Mouse (Mus musculus) hindbrain, embryonic 11.5 days (tissue): ENCODE data around the gene Cmtm3. TPM values are rescaled to one million over a fixed set of nuclear protein-coding genes. Genes with fewer than 3 reads are reported as not detected.

Source experiments
- ATAC-seq: fragments of 200-750 bp; cut with Nextera tagmentation; 2 replicates; pipeline ENCODE4 v1.8.0; 2017; ENCODE audit warnings: mild to moderate bottlenecking, moderate TSS enrichment, moderate library complexity; ENCODE audit not compliant: low FRiP score
- DNase-seq: peaks from one replicate; pipeline ENCODE4 v3.0.0-alpha.2; 2015; ENCODE audit warnings: low spot score
- H3K27ac ChIP-seq: fragments of 300-500 bp; sonication (generic); 2 replicates; pipeline ENCODE4 v1.5.1; 2014; ENCODE audit warnings: mild to moderate bottlenecking, low read depth, low read length
- H3K27me3 ChIP-seq: fragments of 300-500 bp; sonication (generic); 2 replicates; pipeline ENCODE4 v1.6.1; 2014; ENCODE audit warnings: mild to moderate bottlenecking, low read length, moderate library complexity, mixed read lengths; ENCODE audit not compliant: control insufficient read depth, insufficient read depth
- H3K36me3 ChIP-seq: fragments of 300-500 bp; sonication (generic); 2 replicates; pipeline ENCODE4 v1.6.1; 2014; ENCODE audit warnings: mild to moderate bottlenecking, low read length, moderate library complexity, mixed read lengths; ENCODE audit not compliant: control insufficient read depth, insufficient read depth
- H3K4me1 ChIP-seq: fragments of 300-500 bp; sonication (generic); replicated peaks from 2 replicates; pipeline ENCODE4 v1.6.1; 2014; ENCODE audit warnings: low read length, mixed read lengths; ENCODE audit not compliant: control insufficient read depth, insufficient read depth
- H3K4me2 ChIP-seq: fragments of 300-500 bp; sonication (generic); replicated peaks from 2 replicates; pipeline ENCODE4 v1.6.1; 2014; ENCODE audit warnings: mild to moderate bottlenecking, low read depth, low read length
- H3K4me3 ChIP-seq: fragments of 300-500 bp; sonication (generic); 2 replicates; pipeline ENCODE4 v1.5.1; 2014; ENCODE audit warnings: low read depth, low read length
- H3K9ac ChIP-seq: fragments of 300-500 bp; sonication (generic); 2 replicates; pipeline ENCODE4 v1.6.1; 2014; ENCODE audit warnings: low read depth, low read length
- H3K9me3 ChIP-seq: fragments of 300-500 bp; sonication (generic); 2 replicates; pipeline ENCODE4 v1.6.1; 2016; ENCODE audit warnings: low read length; ENCODE audit not compliant: control insufficient read depth
- WGBS: fragments of 180-500 bp; shearing (Covaris S2); extraction: QIAGEN DNeasy Blood & Tissue Kit; methylation state at CpG from one replicate; pipeline ENCODE4 v1.1.7; 2014; 5-methylcytosine and 5-hydroxymethylcytosine counted together
- polyA plus RNA-seq: library from polyadenylated mRNA; unstranded; fragments of >200 nt; fragmentation: Nextera tagmentation; extraction: Ambion mirVana; gene quantifications from 2 replicates; pipeline ENCODE4 v1.2.1, GENCODE M21; 2014

Cmtm3 gene
- polyA plus RNA-seq, 1 experiment from 2014 or later: 87.5 TPM

DNA sequence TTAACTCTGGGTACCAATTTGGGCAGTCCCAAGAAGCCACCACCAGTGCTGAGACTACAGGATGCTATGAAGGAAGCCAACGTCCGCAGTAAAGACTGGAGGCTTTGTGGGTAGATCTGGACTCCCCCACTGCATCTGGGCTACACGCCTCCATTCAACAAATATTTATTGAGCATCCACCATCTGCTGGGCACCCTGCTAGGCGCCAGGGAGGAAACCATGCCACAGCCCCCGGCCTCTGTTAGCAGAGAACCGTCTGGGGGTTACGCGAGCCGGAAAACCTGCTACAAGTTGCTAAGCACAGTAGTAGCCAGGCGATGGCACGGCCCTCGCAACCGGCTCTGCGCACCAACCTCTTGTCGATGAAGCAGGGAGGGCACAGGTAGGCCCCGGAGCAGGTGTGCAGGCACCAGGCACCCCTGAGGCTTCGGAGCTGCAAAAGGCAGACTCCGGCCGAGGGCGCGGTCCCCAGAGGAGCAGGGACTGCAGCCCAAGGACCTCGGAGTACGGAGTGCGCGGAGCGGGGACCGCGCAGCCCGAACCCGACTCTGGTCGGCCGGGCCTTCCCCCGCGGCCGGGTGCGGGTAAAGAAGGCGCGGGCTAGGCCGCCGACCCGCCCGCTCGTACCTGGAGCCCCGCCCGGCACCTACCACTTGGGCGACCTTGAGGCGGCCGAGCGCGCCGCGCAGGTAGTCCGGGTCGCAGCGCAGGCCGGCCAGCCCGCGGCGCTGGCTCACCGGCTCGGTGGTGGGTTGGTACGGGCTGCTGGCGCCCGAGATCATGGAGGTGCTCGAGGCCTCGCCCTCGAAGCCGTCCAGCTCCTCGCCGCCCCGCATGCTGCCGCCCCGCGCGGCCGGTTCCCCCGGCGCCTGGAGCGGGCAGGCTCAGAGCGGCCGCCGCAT is 55.8 kb downstream of the Cmtm3 start:
- Histone ChIP-seq H3K4me2 (peak overlapping the region; percentile 89), H3K27ac (peak overlapping the region; percentile 69), H3K4me1 (no peaks in the 10 kb centered on the region; the same call in 1 of the 2 replicates), H3K9me3 (no peaks in the 10 kb centered on the region), H3K36me3 (no peaks in the 10 kb centered on the region), H3K4me3 (peak overlapping the region; percentile 76), H3K9ac (peak overlapping the region; percentile 89), H3K27me3 (no peaks in the 10 kb centered on the region)
- peak; percentile 86 for ATAC-seq
- DNase-seq: peak; percentile 63
- WGBS: under 1% methylated on average over 61 of the region's 82 CpGs

DNA sequence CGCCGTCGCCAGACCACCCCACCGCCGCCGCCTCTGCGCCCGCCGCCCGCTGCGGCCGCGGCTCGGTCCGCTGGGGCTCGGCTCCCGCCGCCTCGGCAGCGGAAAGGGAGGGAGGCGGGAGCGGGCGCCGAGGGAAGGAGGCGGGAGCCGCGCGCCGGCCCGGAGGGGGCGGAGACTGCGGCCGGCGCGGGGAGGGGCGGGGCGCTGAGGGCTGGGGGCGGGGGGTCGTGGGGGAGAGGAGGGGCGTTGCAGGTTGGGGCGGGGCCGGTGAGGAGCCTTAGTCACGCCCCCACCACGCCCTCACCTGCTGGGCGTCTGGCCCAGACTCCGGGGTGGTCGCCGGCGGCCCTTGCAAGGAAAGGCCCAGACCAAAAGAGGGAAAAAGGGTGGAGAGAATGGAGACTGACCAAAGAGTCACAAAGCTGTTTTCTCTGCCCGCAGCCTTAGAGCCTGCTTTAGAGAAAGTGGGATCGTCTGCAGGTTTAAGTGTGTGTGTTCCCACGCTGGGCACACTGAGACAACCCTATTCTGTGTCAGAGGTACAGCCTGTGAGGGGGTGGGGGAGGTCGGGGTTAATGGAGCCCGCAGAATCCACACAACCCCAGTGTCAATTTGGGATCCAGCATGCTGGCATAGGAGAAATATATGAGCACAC is 56.6 kb downstream of the Cmtm3 start, which contains the start of gene Cmtm4:
Gene Cmtm4 (minus strand): TSS at position 105 of the 655 bp plus-strand sequence.
- H3K27me3 ChIP-seq: no peaks in the 10 kb centered on the region
- DNase-seq (peak; percentile 78), ATAC-seq (peak; percentile 84)
- H3K9ac ChIP-seq: peak within 1 kb of the TSS; percentile 89
- peak within 1 kb of the TSS; percentile 76 for H3K4me3 ChIP-seq
- 3% methylated on average over 18 of the region's 54 CpGs for WGBS
- no peaks in the 10 kb centered on the region for H3K36me3 ChIP-seq
- peak within 1 kb of the TSS; percentile 89 for H3K4me2 ChIP-seq
- no peaks in the 10 kb centered on the region; the same call in 1 of the 2 replicates for H3K4me1 ChIP-seq
- H3K9me3 ChIP-seq: no peaks in the 10 kb centered on the region
- peak within 1 kb of the TSS; percentile 69 for H3K27ac ChIP-seq

Other genes starting within 250 kb of the Cmtm3 start
- 15.5 and 15.9 TPM in 2 replicates for gene Cdh5, start 237.8 kb upstream of the Cmtm3 start, polyA plus RNA-seq
- gene Bean1, start 169.0 kb upstream of the Cmtm3 start, polyA plus RNA-seq: 0.71 and 0.88 TPM in 2 replicates
- 32.5 and 36.5 TPM in 2 replicates for gene Tk2, start 90.9 kb upstream of the Cmtm3 start, polyA plus RNA-seq
- gene Cklf, start 88.5 kb upstream of the Cmtm3 start, polyA plus RNA-seq: 30.9 and 36.5 TPM in 2 replicates
- not detected in 2 replicates for gene Cmtm2a, start 46.2 kb upstream of the Cmtm3 start, polyA plus RNA-seq
- gene Gm45711, start 29.3 kb upstream of the Cmtm3 start, polyA plus RNA-seq: not detected in 2 replicates
- gene Cmtm1, start 29.3 kb upstream of the Cmtm3 start, polyA plus RNA-seq: not detected in 2 replicates
- not detected in 2 replicates for gene Gm11020, start 17.8 kb upstream of the Cmtm3 start, polyA plus RNA-seq
- not detected in 2 replicates for gene Cmtm2b, start 17.2 kb upstream of the Cmtm3 start, polyA plus RNA-seq
- 2.7 and 3.8 TPM in 2 replicates for gene Cmtm4, start 56.4 kb downstream of the Cmtm3 start, polyA plus RNA-seq
- gene Dync1li2, start 103.6 kb downstream of the Cmtm3 start, polyA plus RNA-seq: 95.4 and 96.4 TPM in 2 replicates
- gene Terb1, start 170.5 kb downstream of the Cmtm3 start, polyA plus RNA-seq: 0.10 TPM in 1 of 2 replicates, not detected in the other
- 140 TPM in 2 replicates for gene Nae1, start 195.2 kb downstream of the Cmtm3 start, polyA plus RNA-seq
- gene Car7, start 195.3 kb downstream of the Cmtm3 start, polyA plus RNA-seq: 0.42 and 0.52 TPM in 2 replicates